Mouse (Mus musculus) ES-Bruce4 (cell line): ENCODE data around the gene Psmc3. TPM values are rescaled to one million over a fixed set of nuclear protein-coding genes. Genes with fewer than 3 reads are reported as not detected.

Source experiments
- H3K27ac ChIP-seq: 2 replicates; pipeline ENCODE4 v1.5.1; 2012; ENCODE audit warnings: low read length, inconsistent platforms; ENCODE audit not compliant: insufficient read depth
- H3K27me3 ChIP-seq: 2 replicates; pipeline ENCODE4 v1.6.1; 2012; ENCODE audit warnings: mild to moderate bottlenecking, low read length, inconsistent platforms; ENCODE audit not compliant: control insufficient read depth, poor library complexity, insufficient read depth, severe bottlenecking
- H3K36me3 ChIP-seq: 2 replicates; pipeline ENCODE4 v1.6.1; 2012; ENCODE audit warnings: inconsistent platforms, mild to moderate bottlenecking, low read length, moderate library complexity; ENCODE audit not compliant: control insufficient read depth, poor library complexity, insufficient read depth, severe bottlenecking
- H3K4me1 ChIP-seq: one replicate; pipeline ENCODE4 v1.8.1; 2011; ENCODE audit warnings: low read length; ENCODE audit not compliant: control insufficient read depth, insufficient read depth
- H3K4me3 ChIP-seq: 2 replicates; pipeline ENCODE4 v1.5.1; 2011; ENCODE audit warnings: low read depth, mild to moderate bottlenecking, low read length
- H3K9ac ChIP-seq: 2 replicates; pipeline ENCODE4 v1.6.1; 2012; ENCODE audit warnings: low read depth, mild to moderate bottlenecking, inconsistent platforms; ENCODE audit not compliant: poor library complexity, severe bottlenecking
- H3K9me3 ChIP-seq: replicated peaks from 2 replicates; pipeline ENCODE4 v1.6.1; 2012; ENCODE audit warnings: mild to moderate bottlenecking, low read length, inconsistent platforms; ENCODE audit not compliant: control insufficient read depth, poor library complexity, insufficient read depth, severe bottlenecking
- CTCF ChIP-seq: IDR thresholded peaks from one replicate; pipeline ENCODE4 v1.8.1; 2011; ENCODE audit warnings: low read depth, low read length
- EP300 ChIP-seq: IDR thresholded peaks from 2 replicates; pipeline ENCODE4 v1.6.1; 2011; ENCODE audit warnings: low read depth, low read length; ENCODE audit not compliant: insufficient read depth
- POLR2A ChIP-seq: IDR thresholded peaks from one replicate; pipeline ENCODE4 v1.8.1; 2011; ENCODE audit warnings: low read length; ENCODE audit not compliant: insufficient read depth
- polyA plus RNA-seq: library from polyadenylated mRNA; stranded (reverse); fragments of >200 nt; gene quantifications from 2 replicates; pipeline ENCODE4 v1.2.4, GENCODE M21; 2011; ENCODE audit warnings: low read depth; ENCODE audit not compliant: missing spikeins, insufficient read depth, insufficient read length

The Psmc3 gene
- polyA plus RNA-seq, 1 experiment: 183 TPM

- Histone ChIP-seq H3K9me3 (no peaks in the 10 kb centered on the region), H3K27ac (no peak overlapping the region), H3K36me3 (no peaks in the 10 kb centered on the region), H3K27me3 (no peaks in the 10 kb centered on the region), H3K4me1 (no peaks in the 10 kb centered on the region), H3K4me3 (no peak overlapping the region), H3K9ac (no peak overlapping the region)
- TF ChIP-seq EP300 (no peak), CTCF (no peak), POLR2A (no peak)
These were observed 12.6 kb downstream of the Psmc3 start for GRCm38 (mm10) chr2:91066455-91066854.

GRCm38 (mm10) chr2:91068162-91068871 lies 14.5 kb downstream of the Psmc3 start:
- Histone ChIP-seq H3K4me1 (no peaks in the 10 kb centered on the region), H3K9ac (no peak overlapping the region), H3K4me3 (no peak overlapping the region), H3K27me3 (no peaks in the 10 kb centered on the region), H3K36me3 (no peaks in the 10 kb centered on the region), H3K27ac (no peak overlapping the region), H3K9me3 (no peaks in the 10 kb centered on the region)
- TF ChIP-seq CTCF (no peak), POLR2A (no peak), EP300 (no peak)

GRCm38 (mm10) chr2:91068872-91069165 lies 15.0 kb downstream of the Psmc3 start:
- Histone ChIP-seq H3K36me3 (no peaks in the 10 kb centered on the region), H3K27ac (no peak overlapping the region), H3K27me3 (no peaks in the 10 kb centered on the region), H3K4me1 (no peaks in the 10 kb centered on the region), H3K9ac (0 out of 2 replicates have a peak overlapping the region, but pooled peaks have one; percentile 32), H3K9me3 (no peaks in the 10 kb centered on the region), H3K4me3 (no peak overlapping the region)
- TF ChIP-seq EP300 (no peak), POLR2A (no peak), CTCF (no peak)

- no peaks in the 10 kb centered on the region for H3K36me3 ChIP-seq
These were observed 15.6 kb downstream of the Psmc3 start for GRCm38 (mm10) chr2:91069306-91070000.

GRCm38 (mm10) chr2:91070076-91070800 lies 16.4 kb downstream of the Psmc3 start, which contains the start of gene Slc39a13:
Gene Slc39a13 (minus strand): TSS chr2:91070417.
- Histone ChIP-seq H3K4me3 (peak within 1 kb of the TSS; percentile 86), H3K36me3 (no peaks in the 10 kb centered on the region)
- peak; percentile 18 for TF ChIP-seq POLR2A
- TF ChIP-seq CTCF: peak; percentile 86
- TF ChIP-seq EP300: no peak

More at GRCm38 (mm10) chr2:91069306-91070000, 15.6 kb downstream of the Psmc3 start:
- peak overlapping the region; percentile 32 for H3K9ac ChIP-seq
- H3K27me3 ChIP-seq: no peaks in the 10 kb centered on the region
- H3K9me3 ChIP-seq: no peaks in the 10 kb centered on the region
- TF ChIP-seq EP300 (no peak), POLR2A (no peak), CTCF (no peak)
- H3K4me1 ChIP-seq: no peaks in the 10 kb centered on the region
- H3K27ac ChIP-seq: no peak overlapping the region
- peak overlapping the region; percentile 86 for H3K4me3 ChIP-seq

More at GRCm38 (mm10) chr2:91070076-91070800, 16.4 kb downstream of the Psmc3 start, which contains the start of gene Slc39a13:
- H3K27me3 ChIP-seq: no peaks in the 10 kb centered on the region
- no peaks in the 10 kb centered on the region for H3K4me1 ChIP-seq
- peak within 1 kb of the TSS; percentile 7; the same call in 1 of the 2 replicates for H3K27ac ChIP-seq
- no peaks in the 10 kb centered on the region for H3K9me3 ChIP-seq
- peak within 1 kb of the TSS; percentile 32 for H3K9ac ChIP-seq
